Mouse (Mus musculus) kidney, adult 2 months (tissue): ENCODE data around the gene Rgs16. TPM values are rescaled to one million over a fixed set of nuclear protein-coding genes. Genes with fewer than 3 reads are reported as not detected.

Experiments used
- DNase-seq: peaks from one replicate; pipeline ENCODE4 v3.0.0; 2021
- H3K27ac ChIP-seq: fragments of 200-500 bp; 2 replicates; pipeline ENCODE4 v1.5.1; 2012; ENCODE audit warnings: low read depth, low read length, control low read depth, inconsistent platforms; ENCODE audit not compliant: insufficient read depth
- H3K27me3 ChIP-seq: fragments of 200-500 bp; replicated peaks from 2 replicates; pipeline ENCODE4 v1.6.1; 2012; ENCODE audit warnings: mild to moderate bottlenecking, moderate library complexity, low read length, inconsistent platforms; ENCODE audit not compliant: control insufficient read depth, insufficient read depth
- H3K36me3 ChIP-seq: fragments of 200-500 bp; 2 replicates; pipeline ENCODE4 v1.6.1; 2012; ENCODE audit warnings: mild to moderate bottlenecking, moderate library complexity, low read length, inconsistent platforms; ENCODE audit not compliant: control insufficient read depth, insufficient read depth
- H3K4me1 ChIP-seq: fragments of 200-500 bp; 2 replicates; pipeline ENCODE4 v1.6.1; 2011; ENCODE audit warnings: low read length; ENCODE audit not compliant: control insufficient read depth, insufficient read depth
- H3K4me3 ChIP-seq: fragments of 200-500 bp; 2 replicates; pipeline ENCODE4 v1.5.1; 2011; ENCODE audit warnings: mild to moderate bottlenecking, low read depth, low read length, control low read depth; ENCODE audit not compliant: insufficient read depth
- CTCF ChIP-seq: fragments of 200-500 bp; conservative IDR thresholded peaks from 2 replicates; pipeline ENCODE4 v1.5.1; 2011; ENCODE audit warnings: low read depth, mild to moderate bottlenecking, control low read depth, low read length, moderate library complexity, mixed read lengths; ENCODE audit not compliant: insufficient read depth, insufficient read length
- POLR2A ChIP-seq: fragments of 200-500 bp; IDR thresholded peaks from one replicate; pipeline ENCODE4 v1.6.1; 2011; ENCODE audit warnings: low read depth, low read length, control low read depth
- WGBS: fragments of 180-500 bp; shearing (Covaris S2); methylation state at CpG from one replicate; pipeline ENCODE4 v1.1.7; 2018; 5-methylcytosine and 5-hydroxymethylcytosine counted together
- polyA plus RNA-seq: library from polyadenylated mRNA; depleted of rRNA; stranded (reverse); fragments of >200 nt; gene quantifications from 2 replicates; pipeline ENCODE4 v1.2.3, GENCODE M21; 2012

Gene Rgs16
- polyA plus RNA-seq, 1 experiment = 0.61 TPM

- TF ChIP-seq POLR2A = no peak
- TF ChIP-seq CTCF = no peak
- Histone ChIP-seq H3K4me1 (0 out of 2 replicates have a peak, but pooled peaks cover 3% of the 10 kb centered on the region), H3K4me3 (no peak overlapping the region), H3K27ac (no peak overlapping the region), H3K36me3 (no peaks in the 10 kb centered on the region), H3K27me3 (no peaks in the 10 kb centered on the region)
- 81% methylated on average over 14 of the region's 14 CpGs for WGBS
- DNase-seq = no peak
Measured at GRCm38 (mm10) chr1:153746119-153746670, 6.0 kb downstream of the Rgs16 start.

GRCm38 (mm10) chr1:153746728-153747127 lies 6.6 kb downstream of the Rgs16 start:
- DNase-seq = peak; percentile 70
- 0 out of 2 replicates have a peak, but pooled peaks cover 3% of the 10 kb centered on the region for H3K4me1 ChIP-seq
- no peak overlapping the region for H3K4me3 ChIP-seq
- no peaks in the 10 kb centered on the region for H3K27me3 ChIP-seq
- TF ChIP-seq POLR2A (no peak), CTCF (peak; percentile 94)
- 4% methylated on average over 12 of the region's 12 CpGs for WGBS
- H3K36me3 ChIP-seq = no peaks in the 10 kb centered on the region
- no peak overlapping the region for H3K27ac ChIP-seq

- Histone ChIP-seq H3K4me1 (0 out of 2 replicates have a peak, but pooled peaks cover 3% of the 10 kb centered on the region), H3K36me3 (no peaks in the 10 kb centered on the region), H3K4me3 (no peak overlapping the region), H3K27me3 (no peaks in the 10 kb centered on the region), H3K27ac (no peak overlapping the region)
- no peak for DNase-seq
- TF ChIP-seq POLR2A (no peak), CTCF (no peak)
- 63% methylated on average over 12 of the region's 12 CpGs for WGBS
Measured at GRCm38 (mm10) chr1:153747861-153748530, 7.8 kb downstream of the Rgs16 start.

GRCm38 (mm10) chr1:153748549-153748948 lies 8.4 kb downstream of the Rgs16 start:
- no peak overlapping the region for H3K27ac ChIP-seq
- peak; percentile 68 for DNase-seq
- H3K27me3 ChIP-seq = no peaks in the 10 kb centered on the region
- no peak overlapping the region for H3K4me3 ChIP-seq
- 6% methylated on average over 1 of the region's 1 CpGs for WGBS
- TF ChIP-seq POLR2A (no peak), CTCF (no peak)
- no peaks in the 10 kb centered on the region for H3K36me3 ChIP-seq
- H3K4me1 ChIP-seq = 0 out of 2 replicates have a peak, but pooled peaks cover 3% of the 10 kb centered on the region

- TF ChIP-seq POLR2A = no peak
- peak; percentile 69 for TF ChIP-seq CTCF
- H3K27ac ChIP-seq = peak within 1 kb of the TSS; percentile 53; the same call in 1 of the 2 replicates
- WGBS = 2% methylated on average over 18 of the region's 18 CpGs
- H3K4me3 ChIP-seq = peak within 1 kb of the TSS; percentile 57
- H3K36me3 ChIP-seq = no peaks in the 10 kb centered on the region
- H3K27me3 ChIP-seq = no peaks in the 10 kb centered on the region
- 0 out of 2 replicates have a peak, but pooled peaks cover 3% of the 10 kb centered on the region for H3K4me1 ChIP-seq
- peak; percentile 78 for DNase-seq
Measured at GRCm38 (mm10) chr1:153749211-153749801, 9.2 kb downstream of the Rgs16 start, which contains the start of gene Rnasel. Rnasel (plus strand) TSS chr1:153749426.

GRCm38 (mm10) chr1:153750054-153750453 lies 9.9 kb downstream of the Rgs16 start:
- no peak for DNase-seq
- WGBS = 73% methylated on average over 6 of the region's 6 CpGs
- Histone ChIP-seq H3K36me3 (no peaks in the 10 kb centered on the region), H3K27me3 (no peaks in the 10 kb centered on the region), H3K4me3 (no peak overlapping the region), H3K27ac (no peak overlapping the region), H3K4me1 (0 out of 2 replicates have a peak, but pooled peaks cover 3% of the 10 kb centered on the region)
- TF ChIP-seq POLR2A (no peak), CTCF (no peak)
